Mouse (Mus musculus): Measurements from ENCODE around the gene Arhgap19.

DNA sequence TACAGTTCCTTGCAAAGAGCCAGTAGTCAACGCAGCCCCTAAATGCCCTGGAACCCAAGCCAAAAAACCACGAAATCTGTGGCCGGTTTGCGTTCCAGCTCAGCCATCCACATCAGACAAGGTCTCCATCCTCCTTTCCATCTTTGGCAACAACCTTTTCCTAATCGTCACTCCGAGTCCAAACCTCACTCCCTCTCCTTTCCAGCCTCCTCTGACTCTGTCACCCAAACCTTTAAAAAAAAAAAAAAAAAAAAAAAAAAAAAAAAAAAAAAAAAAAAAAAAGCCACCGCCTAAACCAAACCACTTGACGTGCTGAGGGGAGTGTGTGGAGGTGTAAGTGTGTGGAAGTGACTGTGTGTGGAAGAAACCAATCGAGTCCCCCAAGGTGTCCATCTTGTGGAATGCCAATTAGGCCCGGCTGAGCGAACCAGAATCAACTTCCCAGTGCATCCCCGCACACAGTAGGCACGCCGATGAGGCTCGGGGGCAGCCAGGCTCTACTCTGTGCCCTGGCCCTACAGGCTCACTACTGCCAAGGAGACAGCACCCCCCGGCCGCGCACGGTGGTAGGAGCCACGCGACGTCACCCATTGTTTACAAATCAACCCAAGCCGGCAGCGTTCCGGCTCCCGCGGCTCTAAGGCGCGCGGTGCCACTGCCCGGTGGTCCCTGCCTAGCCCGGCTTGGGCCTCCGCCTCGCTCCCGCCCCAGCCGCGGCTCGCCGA is 27.7 kb upstream of the Arhgap19 start, which contains the start of gene Frat1:
- TF ChIP-seq CTCF (IDR thresholded peaks at IDR 0.05; ENCODE audit: low read depth, low read length) = no peak
- no peak for TF ChIP-seq POLR2A (IDR thresholded peaks at IDR 0.05; ENCODE audit: insufficient read depth, low read length)
- TF ChIP-seq EP300 (IDR thresholded peaks at IDR 0.05; ENCODE audit: insufficient read depth, low read depth, low read length) = no peak
